In the genomic region with DNA sequence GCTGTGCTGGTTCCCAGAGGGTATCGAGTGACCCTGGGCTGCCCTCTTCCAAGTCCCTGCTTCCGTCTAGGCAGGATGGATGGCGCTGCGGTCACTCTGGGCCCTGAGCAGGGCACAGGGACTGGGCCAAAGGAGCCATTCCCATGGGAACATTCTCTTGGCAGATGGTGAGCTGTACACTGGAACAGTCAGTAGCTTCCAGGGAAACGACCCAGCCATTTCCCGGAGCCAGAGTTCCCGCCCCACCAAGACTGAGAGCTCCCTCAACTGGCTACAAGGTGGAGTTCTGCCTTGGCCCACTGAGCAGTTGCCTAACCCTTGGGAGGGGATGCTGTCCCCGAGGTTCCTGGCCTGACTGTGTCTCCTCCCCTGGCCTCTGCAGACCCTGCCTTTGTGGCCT, we compare ENCODE assay signal across 8 mouse cellular contexts. TPM values are rescaled to one million over a fixed set of nuclear protein-coding genes. Genes with fewer than 3 reads are reported as not detected.
DNase-seq lines count a peak whose midpoint lies in the region; ATAC-seq and TF ChIP-seq lines count a peak whose summit lies in the region.

No protein-coding gene starts in this region.

- ATAC-seq in limb, embryonic 13.5 days (ENCODE audit: low FRiP score, low read depth): 0 out of 2 replicates have a peak, but pooled peaks have one; percentile 37
- ATAC-seq in lung, embryonic 14.5 days (ENCODE audit: insufficient read depth): no peak
- no peak for ATAC-seq in monocyte, adult 5-6 weeks (replicated peaks; ENCODE audit: insufficient number of reproducible peaks, low FRiP score, low TSS enrichment, poor library complexity, severe bottlenecking)

- WGBS in limb, embryonic 13.5 days: 83% methylated on average over 8 of the region's 8 CpGs
- 78% methylated on average over 8 of the region's 8 CpGs for WGBS in limb, embryonic 10.5 days
- 76% methylated on average over 8 of the region's 8 CpGs for WGBS in lung, embryonic 14.5 days

- H3K36me3 ChIP-seq in limb, embryonic 13.5 days: peaks cover 81% of the 10 kb centered on the region
- H3K36me3 ChIP-seq in limb, embryonic 10.5 days: peaks cover 78% of the 10 kb centered on the region
- H3K36me3 ChIP-seq in lung, embryonic 14.5 days (ENCODE audit: insufficient read depth): peaks cover 62% of the 10 kb centered on the region

- H3K27ac ChIP-seq in limb, embryonic 13.5 days: no peak overlapping the region
- no peak overlapping the region for H3K27ac ChIP-seq in limb, embryonic 10.5 days
- no peak overlapping the region for H3K27ac ChIP-seq in lung, embryonic 14.5 days (ENCODE audit: low read depth)

- no peak overlapping the region for H3K4me2 ChIP-seq in limb, embryonic 13.5 days (replicated peaks)
- H3K4me2 ChIP-seq in lung, embryonic 14.5 days: no peak overlapping the region

- no peaks in the 10 kb centered on the region for H3K27me3 ChIP-seq in limb, embryonic 13.5 days
- H3K27me3 ChIP-seq in limb, embryonic 10.5 days (ENCODE audit: low read depth, poor library complexity, severe bottlenecking): no peaks in the 10 kb centered on the region
- H3K27me3 ChIP-seq in lung, embryonic 14.5 days (ENCODE audit: insufficient read depth, low read length): no peaks in the 10 kb centered on the region

- no peaks in the 10 kb centered on the region for H3K9me3 ChIP-seq in limb, embryonic 13.5 days
- H3K9me3 ChIP-seq in limb, embryonic 10.5 days (replicated peaks): no peaks in the 10 kb centered on the region
- H3K9me3 ChIP-seq in lung, embryonic 14.5 days (ENCODE audit: low read depth, low read length): no peaks in the 10 kb centered on the region

- H3K4me3 ChIP-seq in limb, embryonic 13.5 days: no peak overlapping the region
- H3K4me3 ChIP-seq in limb, embryonic 10.5 days: no peak overlapping the region
- H3K4me3 ChIP-seq in lung, embryonic 14.5 days (ENCODE audit: low read depth, low read length): no peak overlapping the region

- H3K9ac ChIP-seq in limb, embryonic 13.5 days: no peak overlapping the region
- no peak overlapping the region for H3K9ac ChIP-seq in lung, embryonic 14.5 days

- DNase-seq in adrenal gland, postnatal 14 days: peak; percentile 82
- no peak for DNase-seq in adrenal gland, postnatal 4 days (ENCODE audit: low spot score in 2 of 2)
- DNase-seq in limb, embryonic 10.5 days (ENCODE audit: low spot score): no peak
- peak; percentile 66 to 71 for DNase-seq in heart, postnatal 10 days
- DNase-seq in lung, embryonic 14.5 days: no peak
- no peak for DNase-seq in embryo, embryonic 11 days

- TF ChIP-seq CTCF in lung, embryonic 14.5 days (IDR thresholded peaks at IDR 0.05; ENCODE audit: low read depth): peak; percentile 20; the same call in 1 of the 2 replicates

- intact Hi-C loops in heart, postnatal 10 days (cut with DNase I): loop anchor here (5.0 to 10.0 kb wide), 2 partner anchors 59 to 202 kb away; no protein-coding TSS in a partner anchor

- H3K4me1 ChIP-seq in limb, embryonic 13.5 days: peaks cover 5% of the 10 kb centered on the region; the same call in 1 of the 2 replicates
- peaks cover 10% of the 10 kb centered on the region for H3K4me1 ChIP-seq in limb, embryonic 10.5 days
- no peaks in the 10 kb centered on the region for H3K4me1 ChIP-seq in lung, embryonic 14.5 days (ENCODE audit: insufficient read depth)

RNA-seq across cellular contexts. Expression of a gene that starts 16.0 kb away (rescaled TPM):
- total RNA-seq in adrenal gland, postnatal 14 days (2021): 52.9 and 59.6 TPM in 2 replicates
- 10 to 100 TPM; 50.5 to 52.1 TPM for total RNA-seq in adrenal gland, postnatal 4 days (2021)
- 61.9 and 70.1 TPM in 2 replicates for polyA plus RNA-seq in limb, embryonic 13.5 days (2015; fragmentation: Nextera tagmentation; extraction: Ambion mirVana)
- polyA plus RNA-seq in limb, embryonic 10.5 days (2016; fragmentation: Nextera tagmentation; extraction: Ambion mirVana): 68.6 and 75.3 TPM in 2 replicates
- total RNA-seq in heart, postnatal 10 days (2021): 10 to 100 TPM; 27.8 to 28.1 TPM
- polyA plus RNA-seq in lung, embryonic 14.5 days (2014; fragmentation: Nextera tagmentation; extraction: Ambion mirVana): 66.4 and 67.4 TPM in 2 replicates
- 37.5 to 51.3 TPM (median 45.7 TPM) in 3 replicates for total RNA-seq in monocyte, adult 5-6 weeks (2017)

RNA-seq across cellular contexts. Expression of a gene that starts 16.1 kb away (rescaled TPM):
- total RNA-seq in adrenal gland, postnatal 14 days (2021): 2.7 and 3.9 TPM in 2 replicates
- 1 to 10 TPM; 5.0 to 5.1 TPM for total RNA-seq in adrenal gland, postnatal 4 days (2021)
- 3.5 TPM in 2 replicates for polyA plus RNA-seq in limb, embryonic 13.5 days (2015; fragmentation: Nextera tagmentation; extraction: Ambion mirVana)
- 7.2 and 7.5 TPM in 2 replicates for polyA plus RNA-seq in limb, embryonic 10.5 days (2016; fragmentation: Nextera tagmentation; extraction: Ambion mirVana)
- total RNA-seq in heart, postnatal 10 days (2021): 1 to 10 TPM; 2.2 to 2.4 TPM
- polyA plus RNA-seq in lung, embryonic 14.5 days (2014; fragmentation: Nextera tagmentation; extraction: Ambion mirVana): 3.9 and 4.0 TPM in 2 replicates
- 0.86 to 3.5 TPM (median 2.2 TPM) in 3 replicates for total RNA-seq in monocyte, adult 5-6 weeks (2017)

RNA-seq across cellular contexts. Expression of a gene that starts 29.6 kb away (rescaled TPM):
- 0.83 and 1.0 TPM in 2 replicates for total RNA-seq in adrenal gland, postnatal 14 days (2021)
- total RNA-seq in adrenal gland, postnatal 4 days (2021): 1 to 10 TPM; 3.2 to 4.5 TPM
- polyA plus RNA-seq in limb, embryonic 13.5 days (2015; fragmentation: Nextera tagmentation; extraction: Ambion mirVana): 1.3 and 1.5 TPM in 2 replicates
- polyA plus RNA-seq in limb, embryonic 10.5 days (2016; fragmentation: Nextera tagmentation; extraction: Ambion mirVana): 0.50 and 0.61 TPM in 2 replicates
- total RNA-seq in heart, postnatal 10 days (2021): under 1 TPM; 0.45 to 0.74 TPM
- 0.50 and 0.71 TPM in 2 replicates for polyA plus RNA-seq in lung, embryonic 14.5 days (2014; fragmentation: Nextera tagmentation; extraction: Ambion mirVana)
- total RNA-seq in monocyte, adult 5-6 weeks (2017): 3.0 TPM in 1 of 3 replicates, not detected in the others

RNA-seq across cellular contexts. Expression of a gene that starts 29.9 kb away (rescaled TPM):
- 46.9 and 57.0 TPM in 2 replicates for total RNA-seq in adrenal gland, postnatal 14 days (2021)
- total RNA-seq in adrenal gland, postnatal 4 days (2021): 10 to 100 TPM; 62.1 to 66.9 TPM
- polyA plus RNA-seq in limb, embryonic 13.5 days (2015; fragmentation: Nextera tagmentation; extraction: Ambion mirVana): 14.1 and 15.6 TPM in 2 replicates
- polyA plus RNA-seq in limb, embryonic 10.5 days (2016; fragmentation: Nextera tagmentation; extraction: Ambion mirVana): 8.1 and 9.9 TPM in 2 replicates
- total RNA-seq in heart, postnatal 10 days (2021): 10 to 100 TPM; 14.7 to 16.6 TPM
- polyA plus RNA-seq in lung, embryonic 14.5 days (2014; fragmentation: Nextera tagmentation; extraction: Ambion mirVana): 11.9 and 12.8 TPM in 2 replicates
- 7.4 to 9.3 TPM (median 9.1 TPM) in 3 replicates for total RNA-seq in monocyte, adult 5-6 weeks (2017)

RNA-seq across cellular contexts. Expression of a gene that starts 44.4 kb away (rescaled TPM):
- 38.5 and 47.5 TPM in 2 replicates for total RNA-seq in adrenal gland, postnatal 14 days (2021)
- total RNA-seq in adrenal gland, postnatal 4 days (2021): 10 to 100 TPM; 52.0 to 58.2 TPM
- polyA plus RNA-seq in limb, embryonic 13.5 days (2015; fragmentation: Nextera tagmentation; extraction: Ambion mirVana): 49.3 and 50.8 TPM in 2 replicates
- 42.5 and 45.7 TPM in 2 replicates for polyA plus RNA-seq in limb, embryonic 10.5 days (2016; fragmentation: Nextera tagmentation; extraction: Ambion mirVana)
- total RNA-seq in heart, postnatal 10 days (2021): 10 to 100 TPM; 24.0 to 27.5 TPM
- 40.1 and 41.0 TPM in 2 replicates for polyA plus RNA-seq in lung, embryonic 14.5 days (2014; fragmentation: Nextera tagmentation; extraction: Ambion mirVana)
- 22.5 to 35.4 TPM (median 27.3 TPM) in 3 replicates for total RNA-seq in monocyte, adult 5-6 weeks (2017)

Comparison
In these comparisons a context has a peak if more than half of its experiments do, and no peak if none do; other contexts are left out.
1. DNase-seq: peak in adrenal gland, postnatal 14 days (single experiment) and heart, postnatal 10 days (2 of 2); none in adrenal gland, postnatal 4 days (0 of 2), limb, embryonic 10.5 days (single experiment), lung, embryonic 14.5 days (single experiment) and embryo, embryonic 11 days (single experiment).